Mouse (Mus musculus): ENCODE measurements at regions not wholly inside any gene's neighbourhood (a gene's known extent, or its start where the extent isn't known, plus 50 kb on each side); places are given as distances from the start of the nearest gene placed in this dataset.
A peak's percentile ranks its signal among the peaks of the same experiment; 100 is the strongest.

DNA sequence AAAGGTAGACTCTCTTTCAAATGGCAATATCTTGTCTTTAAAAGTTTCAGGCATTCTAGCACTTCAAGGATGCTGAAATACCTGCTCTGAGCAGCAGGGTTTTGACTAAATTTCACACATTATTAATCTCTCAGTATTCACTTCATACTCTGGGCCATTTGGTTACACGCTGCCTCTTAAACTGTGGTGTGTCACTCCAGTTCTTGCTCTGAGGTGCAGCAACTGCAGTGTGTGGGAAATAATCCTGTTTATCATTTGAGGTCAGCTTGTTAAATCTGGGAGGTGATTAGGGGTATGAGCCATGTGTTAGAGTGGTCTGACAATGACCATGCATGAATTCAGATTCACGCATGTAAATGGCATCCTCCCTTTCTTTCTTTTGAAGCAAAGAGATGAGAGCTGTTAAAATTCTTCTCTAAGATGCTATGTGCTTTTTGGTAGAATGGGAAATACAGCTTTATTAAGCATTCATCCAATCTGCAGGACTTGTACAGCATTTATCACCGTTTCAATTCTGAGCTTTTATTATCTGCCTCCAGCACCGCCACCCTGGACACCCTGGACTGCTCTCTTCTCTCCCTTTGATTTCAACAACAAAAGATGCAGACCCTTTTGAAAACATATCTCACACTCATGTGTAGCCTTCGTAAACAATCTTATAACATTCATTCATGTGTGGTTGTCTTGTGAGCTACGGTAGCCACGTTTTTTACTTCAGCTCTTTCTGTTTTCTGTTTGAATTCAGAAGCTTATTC lies 362.4 kb upstream of the Gm38303 start:
- DNase-seq = no peak

DNA sequence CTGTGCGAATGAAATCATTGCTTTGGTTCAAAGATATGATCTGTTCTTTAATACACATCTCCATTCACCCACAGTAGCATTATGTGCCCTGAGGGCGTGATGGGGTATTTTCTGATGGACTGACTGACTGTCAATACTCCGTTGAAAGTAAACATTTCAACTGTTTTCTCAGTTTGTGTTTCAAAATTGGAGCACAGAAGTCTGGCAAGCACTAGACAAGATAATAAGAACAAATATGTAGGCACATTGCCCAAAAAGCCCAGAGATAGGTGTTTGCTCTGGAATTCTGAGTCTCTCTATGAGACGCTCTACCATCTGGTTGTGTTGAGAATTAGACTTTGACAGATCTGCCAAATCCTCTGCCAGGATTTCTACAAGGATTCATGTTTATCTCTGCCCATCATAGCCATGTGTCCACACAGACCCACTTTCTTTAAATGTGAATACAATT lies 350.0 kb upstream of the Gm38303 start:
- no peak for DNase-seq

DNA sequence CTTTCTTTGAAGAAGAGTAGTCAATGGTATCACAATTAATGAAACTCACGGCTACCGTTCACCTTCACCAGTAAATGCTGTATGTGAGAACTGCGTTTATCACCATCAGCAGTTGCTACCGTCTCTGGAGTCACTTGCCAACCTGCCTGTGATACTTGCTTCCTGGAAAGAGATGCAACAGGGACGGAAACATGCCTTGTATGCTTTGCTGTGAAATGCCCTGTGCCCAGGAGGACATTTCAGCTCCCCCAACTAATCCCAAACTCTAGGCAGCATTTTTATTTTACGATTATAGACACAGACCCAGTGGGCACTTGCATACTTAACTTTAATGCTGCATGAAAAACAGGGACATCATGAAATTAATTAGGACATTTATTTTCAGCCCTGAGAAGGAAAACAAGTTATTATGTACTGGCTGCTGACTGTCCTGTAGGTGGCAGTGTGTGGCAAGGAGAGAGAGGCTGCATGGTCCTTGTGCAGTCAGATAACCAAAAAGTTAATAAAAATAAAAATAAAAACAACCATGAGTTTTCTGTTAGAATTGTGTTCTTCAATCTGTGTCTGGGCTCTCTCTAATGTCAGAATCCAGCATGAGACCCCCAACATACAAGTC lies 349.5 kb upstream of the Gm38303 start:
- DNase-seq = peak; percentile 9

DNA sequence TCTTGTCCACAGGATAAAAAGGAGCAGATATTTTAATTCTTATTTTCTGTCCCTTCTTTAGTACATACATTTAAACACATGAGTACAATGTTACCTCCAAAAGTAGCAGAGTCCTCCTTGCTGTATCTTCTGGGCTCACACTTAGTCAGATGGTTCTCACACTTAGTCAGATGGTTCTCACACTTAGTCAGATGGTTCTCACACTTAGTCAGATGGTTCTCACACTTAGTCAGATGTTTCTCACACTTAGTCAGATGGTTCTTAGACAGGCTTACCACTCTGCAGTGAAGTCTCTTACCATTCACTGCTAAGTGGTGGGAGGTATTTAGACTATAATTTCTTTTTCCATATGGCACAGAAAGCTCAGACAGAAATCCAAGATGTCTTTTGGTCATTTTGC lies 346.5 kb upstream of the Gm38303 start:
- no peak for DNase-seq

DNA sequence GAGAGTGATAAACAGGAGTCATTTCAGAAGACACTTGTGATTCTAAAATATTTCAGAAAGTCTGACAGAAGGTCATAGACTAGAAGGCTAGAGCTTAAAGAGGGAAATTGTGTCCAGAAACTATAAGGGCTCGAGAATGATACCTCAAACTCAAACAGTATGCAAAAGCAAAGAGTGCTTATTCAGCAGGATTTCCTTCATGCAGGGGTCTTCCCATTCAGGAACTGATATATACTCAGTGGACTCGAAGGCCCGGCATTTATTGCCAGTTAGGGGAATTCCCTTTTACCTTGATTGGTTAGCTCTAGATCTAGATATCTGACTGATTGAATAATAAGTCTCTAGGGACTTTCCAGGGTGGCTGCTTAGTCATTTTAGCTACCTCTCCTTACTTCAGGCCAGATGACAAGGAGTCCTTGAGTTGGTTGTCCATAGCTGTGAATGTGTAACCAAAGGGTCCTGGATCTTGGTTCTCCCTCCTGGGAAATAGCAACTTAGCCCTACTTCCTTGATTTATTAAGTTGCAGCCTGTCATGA lies 312.6 kb upstream of the Gm38303 start:
- DNase-seq = no peak

Measured in cerebellum, adult 11 months (tissue).